Mouse (Mus musculus) cortical plate, adult 2 months (tissue): Measurements from ENCODE around the gene Lxn. TPM values are rescaled to one million over a fixed set of nuclear protein-coding genes. Genes with fewer than 3 reads are reported as not detected.

Experiments used
- H3K27ac ChIP-seq: fragments of 200-500 bp; 2 replicates; pipeline ENCODE4 v1.5.1; 2012; ENCODE audit warnings: low read length, control low read depth, inconsistent platforms; ENCODE audit not compliant: insufficient read depth
- H3K4me1 ChIP-seq: fragments of 200-500 bp; 2 replicates; pipeline ENCODE4 v1.6.1; 2011; ENCODE audit warnings: low read length; ENCODE audit not compliant: control insufficient read depth, insufficient read depth
- H3K4me3 ChIP-seq: fragments of 200-500 bp; 2 replicates; pipeline ENCODE4 v1.5.1; 2011; ENCODE audit warnings: mild to moderate bottlenecking, low read length, control low read depth; ENCODE audit not compliant: insufficient read depth
- CTCF ChIP-seq: fragments of 200-500 bp; IDR thresholded peaks from 2 replicates; pipeline ENCODE4 v1.5.1; 2011; ENCODE audit warnings: mild to moderate bottlenecking, control low read depth, low read length; ENCODE audit not compliant: insufficient read depth; ENCODE audit errors: extremely low read depth
- POLR2A ChIP-seq: fragments of 200-500 bp; IDR thresholded peaks from 2 replicates; pipeline ENCODE4 v1.6.1; 2011; ENCODE audit warnings: mild to moderate bottlenecking, low read length, control low read depth; ENCODE audit not compliant: insufficient read depth; ENCODE audit errors: extremely low read depth
- polyA plus RNA-seq: library from polyadenylated mRNA; depleted of rRNA; stranded (reverse); fragments of >200 nt; gene quantifications from 2 replicates; pipeline ENCODE4 v1.2.3, GENCODE M21; 2012

Lxn gene
- polyA plus RNA-seq, 1 experiment: 82.2 TPM

- TF ChIP-seq POLR2A (no peak), CTCF (no peak)
- H3K4me3 ChIP-seq: no peak overlapping the region
- no peak overlapping the region for H3K27ac ChIP-seq
- H3K4me1 ChIP-seq: no peaks in the 10 kb centered on the region
These were observed 28.6 kb upstream of the Lxn start for GRCm38 (mm10) chr3:67492086-67492869.

GRCm38 (mm10) chr3:67490156-67490555, 26.4 kb upstream of the Lxn start:
- TF ChIP-seq POLR2A (no peak), CTCF (no peak)
- Histone ChIP-seq H3K4me1 (no peaks in the 10 kb centered on the region), H3K4me3 (no peak overlapping the region), H3K27ac (no peak overlapping the region)

- TF ChIP-seq CTCF (no peak), POLR2A (no peak)
- Histone ChIP-seq H3K27ac (no peak overlapping the region), H3K4me3 (no peak overlapping the region), H3K4me1 (no peaks in the 10 kb centered on the region)
These were observed 21.5 kb upstream of the Lxn start for GRCm38 (mm10) chr3:67485233-67485632.

- H3K27ac ChIP-seq: no peak overlapping the region
- H3K4me3 ChIP-seq: no peak overlapping the region
- TF ChIP-seq POLR2A (no peak), CTCF (no peak)
- no peaks in the 10 kb centered on the region for H3K4me1 ChIP-seq
These were observed 18.7 kb upstream of the Lxn start for GRCm38 (mm10) chr3:67482400-67482799.

- Histone ChIP-seq H3K4me3 (no peak overlapping the region), H3K4me1 (no peaks in the 10 kb centered on the region), H3K27ac (no peak overlapping the region)
- TF ChIP-seq CTCF (no peak), POLR2A (no peak)
These were observed 16.1 kb upstream of the Lxn start for GRCm38 (mm10) chr3:67479806-67480205.

- Histone ChIP-seq H3K27ac (no peak overlapping the region), H3K4me1 (no peaks in the 10 kb centered on the region), H3K4me3 (no peak overlapping the region)
- no peak for TF ChIP-seq POLR2A
- TF ChIP-seq CTCF: no peak
These were observed 9.7 kb upstream of the Lxn start for GRCm38 (mm10) chr3:67473438-67473837.

GRCm38 (mm10) chr3:67471408-67472127, 7.8 kb upstream of the Lxn start:
- no peak overlapping the region for H3K4me3 ChIP-seq
- TF ChIP-seq CTCF: no peak
- TF ChIP-seq POLR2A: no peak

GRCm38 (mm10) chr3:67467281-67467680, 3.6 kb upstream of the Lxn start:
- no peak for TF ChIP-seq CTCF
- TF ChIP-seq POLR2A: no peak
- Histone ChIP-seq H3K27ac (no peak overlapping the region), H3K4me1 (peaks cover 3% of the 10 kb centered on the region; the same call in 1 of the 2 replicates), H3K4me3 (no peak overlapping the region)

More at GRCm38 (mm10) chr3:67471408-67472127, 7.8 kb upstream of the Lxn start:
- H3K4me1 ChIP-seq: no peaks in the 10 kb centered on the region
- H3K27ac ChIP-seq: no peak overlapping the region

- Histone ChIP-seq H3K27ac (no peak overlapping the region), H3K4me3 (no peak overlapping the region), H3K4me1 (peaks cover 3% of the 10 kb centered on the region; the same call in 1 of the 2 replicates)
- TF ChIP-seq CTCF: no peak
- no peak for TF ChIP-seq POLR2A
These were observed 2.9 kb upstream of the Lxn start for GRCm38 (mm10) chr3:67466576-67466975.

- H3K4me3 ChIP-seq: peak overlapping the region; percentile 69
- TF ChIP-seq CTCF (no peak), POLR2A (no peak)
- H3K27ac ChIP-seq: 0 out of 2 replicates have a peak overlapping the region, but pooled peaks have one; percentile 26
- H3K4me1 ChIP-seq: peaks cover 3% of the 10 kb centered on the region; the same call in 1 of the 2 replicates
These were observed 725 bp downstream of the Lxn start for GRCm38 (mm10) chr3:67463001-67463400.
